Mouse (Mus musculus) stomach, postnatal 0 days (tissue): Measurements from ENCODE around the gene Tmem265.

Source experiments
- CTCF ChIP-seq: IDR thresholded peaks from 2 replicates; pipeline ENCODE4 v1.5.1; 2016; ENCODE audit warnings: antibody characterized with exemption, low read depth, mild to moderate bottlenecking, moderate library complexity
- EP300 ChIP-seq: optimal IDR thresholded peaks from 2 replicates; pipeline ENCODE3; 2016; ENCODE audit warnings: antibody characterized with exemption

- no peak for TF ChIP-seq EP300
- no peak for TF ChIP-seq CTCF
These were observed 610 bp upstream of the Tmem265 start for GRCm38 (mm10) chr7:127560580-127560979.
